Mouse (Mus musculus) T-cell, adult 2 months (primary cell): Measurements from ENCODE around the gene Olfr1002.
"Not testable (repeated sequence)": the region's sequence is repeated elsewhere in the genome, so short reads cannot be mapped to it uniquely, and the experiment has no call there.

Experiments
- DNase-seq: peaks from one replicate; pipeline ENCODE4 v3.0.0; 2022; ENCODE audit warnings: low spot score

Gene Olfr1002

GRCm38 (mm10) chr2:85650604-85651003, at the start of gene Olfr1002:
TSS of gene Olfr1002 (minus strand) at chr2:85650704.
- no peak for DNase-seq

GRCm38 (mm10) chr2:85689131-85689530, 38.6 kb upstream of the Olfr1002 start, which contains the start of gene Olfr1008:
TSS of gene Olfr1008 (plus strand) at chr2:85689431.
- no peak for DNase-seq

- DNase-seq = no peak
Measured at GRCm38 (mm10) chr2:85678667-85679066, 28.2 kb upstream of the Olfr1002 start, which contains the start of gene Olfr1006. TSS of gene Olfr1006 (minus strand) at chr2:85678767.

- DNase-seq = not testable (repeated sequence)
Measured at GRCm38 (mm10) chr2:85664355-85664754, 13.9 kb upstream of the Olfr1002 start, which contains the start of gene Olfr154. TSS of gene Olfr154 (minus strand) at chr2:85664455.

GRCm38 (mm10) chr2:85611803-85612202, 38.7 kb downstream of the Olfr1002 start, which contains the start of gene Olfr1000:
TSS of gene Olfr1000 (minus strand) at chr2:85611903.
- DNase-seq = no peak
